ENCODE assay signal across 9 mouse cellular contexts in the genomic region with DNA sequence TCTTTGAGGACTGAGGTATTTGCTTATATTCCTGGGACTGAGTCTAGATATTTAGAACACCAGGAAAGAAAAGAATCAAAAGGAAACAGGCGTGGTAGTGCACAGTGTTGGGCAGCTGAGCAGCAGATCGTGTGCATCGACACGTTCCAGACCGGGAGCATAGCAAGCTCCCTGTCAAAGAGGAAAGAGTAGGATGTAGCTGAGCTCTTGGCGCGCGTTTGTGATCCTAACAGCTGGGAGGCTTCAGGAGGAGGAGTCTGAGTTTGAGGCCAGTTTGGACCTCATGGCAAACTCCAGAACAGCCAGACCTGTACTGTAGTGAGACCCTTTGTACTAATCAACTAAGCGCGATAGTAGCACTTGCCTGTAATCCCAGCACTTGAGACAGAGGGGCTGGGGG. TPM values are rescaled to one million over a fixed set of nuclear protein-coding genes. Genes with fewer than 3 reads are reported as not detected.
DNase-seq lines count a peak whose midpoint lies in the region; ATAC-seq and TF ChIP-seq lines count a peak whose summit lies in the region.
"Had no signal": no experiment of that assay in that cellular context is flagged by ENCODE, and none has a peak within 500 bp of the region (broad histone marks: within the 10 kb centered on the region; RNA-seq: fewer than 3 reads in every experiment).

No protein-coding gene starts in this region.

- TF ChIP-seq CTCF in liver, postnatal 0 days (IDR thresholded peaks at IDR 0.05; ENCODE audit: low read depth), result no peak

- peaks cover 7% of the 10 kb centered on the region; the same call in 1 of the 2 replicates for H3K9me3 ChIP-seq in megakaryocyte, embryonic 14.5 days
- H3K9me3 ChIP-seq in liver, postnatal 0 days (ENCODE audit: low read length), result no peaks in the 10 kb centered on the region
- no peaks in the 10 kb centered on the region for H3K9me3 ChIP-seq in stomach, embryonic 16.5 days (replicated peaks; ENCODE audit: control insufficient read depth, low read length)

- H3K4me1 ChIP-seq in megakaryocyte, embryonic 14.5 days, result peaks cover 36% of the 10 kb centered on the region
- H3K4me1 ChIP-seq in liver, postnatal 0 days (ENCODE audit: insufficient read depth), result peaks cover 18% of the 10 kb centered on the region
- peaks cover 20% of the 10 kb centered on the region for H3K4me1 ChIP-seq in stomach, embryonic 16.5 days (ENCODE audit: control insufficient read depth, insufficient read depth, low read length)

- 85% methylated on average over 10 of the region's 10 CpGs for WGBS in liver, postnatal 0 days (ENCODE audit: insufficient replicate concordance)
- WGBS in stomach, embryonic 16.5 days, result 38% methylated on average over 10 of the region's 10 CpGs

- no peak for ATAC-seq in megakaryocyte, adult 5-6 weeks (ENCODE audit: poor library complexity, severe bottlenecking)
- no peak for ATAC-seq in liver, postnatal 0 days
- ATAC-seq in stomach, embryonic 16.5 days (ENCODE audit: insufficient read depth, low FRiP score), result peak; percentile 86
- no peak for ATAC-seq in erythroblast, adult 5-6 weeks (replicated peaks; ENCODE audit: low FRiP score, poor library complexity, severe bottlenecking)

- no peak overlapping the region for H3K9ac ChIP-seq in liver, postnatal 0 days (replicated peaks)
- peak overlapping the region; percentile 95; the same call in 1 of the 2 replicates for H3K9ac ChIP-seq in stomach, embryonic 16.5 days (ENCODE audit: low read length)

- 0 out of 2 replicates have a peak overlapping the region, but pooled peaks have one; percentile 85 for H3K4me2 ChIP-seq in liver, postnatal 0 days (ENCODE audit: low read depth, low read length)
- peak overlapping the region; percentile 80 for H3K4me2 ChIP-seq in stomach, embryonic 16.5 days (ENCODE audit: low read depth, low read length)

- peaks cover 52% of the 10 kb centered on the region for H3K36me3 ChIP-seq in megakaryocyte, embryonic 14.5 days (replicated peaks; ENCODE audit: low read length)
- H3K36me3 ChIP-seq in liver, postnatal 0 days (replicated peaks; ENCODE audit: insufficient read depth, low read length), result peaks cover 21% of the 10 kb centered on the region
- H3K36me3 ChIP-seq in stomach, embryonic 16.5 days (ENCODE audit: control insufficient read depth, insufficient read depth, low read length), result peaks cover 14% of the 10 kb centered on the region

- H3K4me3 ChIP-seq in megakaryocyte, embryonic 14.5 days (replicated peaks), result peak overlapping the region; percentile 43
- no peak overlapping the region for H3K4me3 ChIP-seq in liver, postnatal 0 days (ENCODE audit: low read depth, low read length)
- peak overlapping the region; percentile 86 for H3K4me3 ChIP-seq in stomach, embryonic 16.5 days (replicated peaks; ENCODE audit: low read length)

- peaks cover 12% of the 10 kb centered on the region for H3K27me3 ChIP-seq in megakaryocyte, embryonic 14.5 days (replicated peaks)
- no peaks in the 10 kb centered on the region for H3K27me3 ChIP-seq in liver, postnatal 0 days (ENCODE audit: insufficient read depth, low read length)
- H3K27me3 ChIP-seq in stomach, embryonic 16.5 days (ENCODE audit: control insufficient read depth, insufficient read depth, low read length), result no peaks in the 10 kb centered on the region

- H3K27ac ChIP-seq in liver, postnatal 0 days (ENCODE audit: low read depth), result no peak overlapping the region
- peak overlapping the region; percentile 94 for H3K27ac ChIP-seq in stomach, embryonic 16.5 days (ENCODE audit: low read length)

- no peak for TF ChIP-seq EP300 in liver, postnatal 0 days (IDR thresholded peaks at IDR 0.05; ENCODE audit: low read depth)

- peak; percentile 52 for DNase-seq in heart, postnatal 4 days
- no peak for DNase-seq in liver, postnatal 0 days
- DNase-seq in retina, postnatal 1 day, result no peak

RNA-seq across cellular contexts. Expression of a gene that starts 0.8 kb away (rescaled TPM):
- 3.8 and 6.5 TPM in 2 replicates for polyA plus RNA-seq in megakaryocyte, embryonic 14.5 days (2012; ENCODE audit: insufficient read depth, low replicate concordance)
- total RNA-seq in megakaryocyte, adult 5-6 weeks (2015), result 0.16 and 0.33 TPM in 2 replicates
- 1.0 and 1.3 TPM in 2 replicates for total RNA-seq in megakaryocyte, adult 5-6 weeks (2017)
- 10 to 100 TPM; 43.9 to 45.6 TPM for total RNA-seq in heart, postnatal 4 days (2021)
- 8.5 and 9.1 TPM in 2 replicates for polyA plus RNA-seq in liver, postnatal 0 days (2015; fragmentation: Nextera tagmentation; extraction: Ambion mirVana)
- 63.4 and 67.5 TPM in 2 replicates for polyA plus RNA-seq in stomach, embryonic 16.5 days (2015; fragmentation: Nextera tagmentation; extraction: Ambion mirVana)
- 0.77 and 2.9 TPM in 2 replicates for total RNA-seq in erythroblast, adult 5-6 weeks (2015; ENCODE audit: low replicate concordance)
- 3.3 and 4.3 TPM in 2 replicates for total RNA-seq in erythroblast, adult 5-6 weeks (2017; ENCODE audit: low replicate concordance)

RNA-seq across cellular contexts. Expression of a gene that starts 1.9 kb away (rescaled TPM):
- 16.0 and 16.9 TPM in 2 replicates for polyA plus RNA-seq in megakaryocyte, embryonic 14.5 days (2012; ENCODE audit: insufficient read depth, low replicate concordance)
- total RNA-seq in megakaryocyte, adult 5-6 weeks (2015), result 26.7 and 29.4 TPM in 2 replicates
- total RNA-seq in megakaryocyte, adult 5-6 weeks (2017), result 10.9 and 12.8 TPM in 2 replicates
- total RNA-seq in heart, postnatal 4 days (2021), result 10 to 100 TPM; 27.0 to 28.4 TPM
- polyA plus RNA-seq in liver, postnatal 0 days (2015; fragmentation: Nextera tagmentation; extraction: Ambion mirVana), result 16.1 and 19.3 TPM in 2 replicates
- polyA plus RNA-seq in stomach, embryonic 16.5 days (2015; fragmentation: Nextera tagmentation; extraction: Ambion mirVana), result 51.6 and 55.7 TPM in 2 replicates
- total RNA-seq in erythroblast, adult 5-6 weeks (2015; ENCODE audit: low replicate concordance), result 6.1 and 21.7 TPM in 2 replicates
- total RNA-seq in erythroblast, adult 5-6 weeks (2017; ENCODE audit: low replicate concordance), result 1.5 and 5.8 TPM in 2 replicates

RNA-seq across cellular contexts. Expression of a gene that starts 17.3 kb away (rescaled TPM):
- polyA plus RNA-seq in megakaryocyte, embryonic 14.5 days (2012; ENCODE audit: insufficient read depth, low replicate concordance), result 0.04 TPM in 1 of 2 replicates, not detected in the other
- 0.13 and 0.73 TPM in 2 replicates for total RNA-seq in megakaryocyte, adult 5-6 weeks (2015)
- total RNA-seq in megakaryocyte, adult 5-6 weeks (2017), result 0.33 and 0.37 TPM in 2 replicates
- 100 to 1,000 TPM; 217 to 229 TPM for total RNA-seq in heart, postnatal 4 days (2021)
- polyA plus RNA-seq in liver, postnatal 0 days (2015; fragmentation: Nextera tagmentation; extraction: Ambion mirVana), result 2.7 and 3.9 TPM in 2 replicates
- 61.4 and 68.7 TPM in 2 replicates for polyA plus RNA-seq in stomach, embryonic 16.5 days (2015; fragmentation: Nextera tagmentation; extraction: Ambion mirVana)
- total RNA-seq in erythroblast, adult 5-6 weeks (2015; ENCODE audit: low replicate concordance), result not detected in 2 replicates
- not detected in 2 replicates for total RNA-seq in erythroblast, adult 5-6 weeks (2017; ENCODE audit: low replicate concordance)

RNA-seq across cellular contexts. Expression of a gene that starts 25.9 kb away (rescaled TPM):
- polyA plus RNA-seq in megakaryocyte, embryonic 14.5 days (2012; ENCODE audit: insufficient read depth, low replicate concordance), result not detected in 2 replicates
- not detected in 2 replicates for total RNA-seq in megakaryocyte, adult 5-6 weeks (2015)
- not detected in 2 replicates for total RNA-seq in megakaryocyte, adult 5-6 weeks (2017)
- not detected for total RNA-seq in heart, postnatal 4 days (2021)
- not detected in 2 replicates for polyA plus RNA-seq in liver, postnatal 0 days (2015; fragmentation: Nextera tagmentation; extraction: Ambion mirVana)
- polyA plus RNA-seq in stomach, embryonic 16.5 days (2015; fragmentation: Nextera tagmentation; extraction: Ambion mirVana), result not detected in 2 replicates
- total RNA-seq in erythroblast, adult 5-6 weeks (2015; ENCODE audit: low replicate concordance), result not detected in 2 replicates
- total RNA-seq in erythroblast, adult 5-6 weeks (2017; ENCODE audit: low replicate concordance), result not detected in 2 replicates
- polyA plus RNA-seq: erythroblast, embryonic 14.5 days; large intestine, adult 2 months had no signal

RNA-seq across cellular contexts. Expression of a gene that starts 28.2 kb away (rescaled TPM):
- polyA plus RNA-seq in megakaryocyte, embryonic 14.5 days (2012; ENCODE audit: insufficient read depth, low replicate concordance), result 61.5 and 104 TPM in 2 replicates
- total RNA-seq in megakaryocyte, adult 5-6 weeks (2015), result 29.3 and 33.2 TPM in 2 replicates
- 34.8 and 36.3 TPM in 2 replicates for total RNA-seq in megakaryocyte, adult 5-6 weeks (2017)
- 100 to 1,000 TPM; 108 to 109 TPM for total RNA-seq in heart, postnatal 4 days (2021)
- polyA plus RNA-seq in liver, postnatal 0 days (2015; fragmentation: Nextera tagmentation; extraction: Ambion mirVana), result 13.8 and 17.0 TPM in 2 replicates
- polyA plus RNA-seq in stomach, embryonic 16.5 days (2015; fragmentation: Nextera tagmentation; extraction: Ambion mirVana), result 41.1 and 49.5 TPM in 2 replicates
- 57.9 and 59.6 TPM in 2 replicates for total RNA-seq in erythroblast, adult 5-6 weeks (2015; ENCODE audit: low replicate concordance)
- total RNA-seq in erythroblast, adult 5-6 weeks (2017; ENCODE audit: low replicate concordance), result 80.2 and 94.7 TPM in 2 replicates

Comparison
In these comparisons a context has a peak if more than half of its experiments do, and no peak if none do; other contexts are left out.
1. RNA of a gene that starts 0.8 kb away (total RNA-seq): 43.9 to 45.6 TPM in heart, postnatal 4 days; 0.77 to 4.3 TPM in erythroblast, adult 5-6 weeks and 0.16 to 1.3 TPM in megakaryocyte, adult 5-6 weeks; every median in the first group is over 4 times any median in the second.
2. RNA of a gene that starts 17.3 kb away (total RNA-seq): 217 to 229 TPM in heart, postnatal 4 days; 0.13 to 0.73 TPM in megakaryocyte, adult 5-6 weeks and not detected in erythroblast, adult 5-6 weeks; every median in the first group is over 100 times any median in the second.